Mouse (Mus musculus): ENCODE data around the gene Zfp775.

DNA sequence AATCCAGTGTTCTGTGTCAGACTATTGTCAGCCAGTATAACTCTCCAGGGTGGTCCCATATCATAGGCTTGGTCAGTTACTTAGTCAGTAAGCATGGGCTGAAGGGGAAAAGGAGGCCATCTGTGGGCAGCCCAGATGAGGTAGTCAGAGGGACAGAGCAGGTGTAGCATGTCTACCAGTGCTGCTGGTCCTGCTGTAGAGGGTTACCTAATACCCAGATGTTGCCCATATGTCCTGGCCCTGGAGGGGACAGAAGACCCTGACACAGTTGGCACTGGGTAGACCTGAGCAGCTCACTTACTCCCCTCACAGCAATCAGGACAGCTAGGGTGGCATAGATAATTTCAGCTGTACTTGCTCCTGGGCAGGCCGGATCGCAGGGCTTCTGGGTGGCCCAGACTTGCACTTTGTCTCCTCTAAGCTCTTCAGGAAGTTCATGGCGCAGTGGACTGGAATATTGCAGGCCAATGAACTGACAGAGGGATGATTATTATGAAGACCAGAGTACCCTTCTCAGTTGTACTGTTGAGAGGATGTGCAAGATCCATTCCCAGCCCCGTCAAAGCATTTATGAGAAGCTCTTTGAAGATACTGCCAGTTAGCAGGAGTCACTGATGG lies 36.1 kb upstream of the Zfp775 start:
- TF ChIP-seq CTCF (IDR thresholded peaks at IDR 0.05; ENCODE audit: control insufficient read depth, insufficient read depth, insufficient read length) (no peak), CEBPB (IDR thresholded peaks at IDR 0.05; ENCODE audit: low read depth) (no peak)

Measured in C2C12 (cell line).